Mouse (Mus musculus) kidney, adult 2 months (tissue): ENCODE results near the gene Abhd12b.

Experiments used
- CTCF ChIP-seq: fragments of 200-500 bp; conservative IDR thresholded peaks from 2 replicates; pipeline ENCODE4 v1.5.1; 2011; ENCODE audit warnings: low read depth, mild to moderate bottlenecking, control low read depth, low read length, moderate library complexity, mixed read lengths; ENCODE audit not compliant: insufficient read depth, insufficient read length
- POLR2A ChIP-seq: fragments of 200-500 bp; IDR thresholded peaks from one replicate; pipeline ENCODE4 v1.6.1; 2011; ENCODE audit warnings: low read depth, low read length, control low read depth

DNA sequence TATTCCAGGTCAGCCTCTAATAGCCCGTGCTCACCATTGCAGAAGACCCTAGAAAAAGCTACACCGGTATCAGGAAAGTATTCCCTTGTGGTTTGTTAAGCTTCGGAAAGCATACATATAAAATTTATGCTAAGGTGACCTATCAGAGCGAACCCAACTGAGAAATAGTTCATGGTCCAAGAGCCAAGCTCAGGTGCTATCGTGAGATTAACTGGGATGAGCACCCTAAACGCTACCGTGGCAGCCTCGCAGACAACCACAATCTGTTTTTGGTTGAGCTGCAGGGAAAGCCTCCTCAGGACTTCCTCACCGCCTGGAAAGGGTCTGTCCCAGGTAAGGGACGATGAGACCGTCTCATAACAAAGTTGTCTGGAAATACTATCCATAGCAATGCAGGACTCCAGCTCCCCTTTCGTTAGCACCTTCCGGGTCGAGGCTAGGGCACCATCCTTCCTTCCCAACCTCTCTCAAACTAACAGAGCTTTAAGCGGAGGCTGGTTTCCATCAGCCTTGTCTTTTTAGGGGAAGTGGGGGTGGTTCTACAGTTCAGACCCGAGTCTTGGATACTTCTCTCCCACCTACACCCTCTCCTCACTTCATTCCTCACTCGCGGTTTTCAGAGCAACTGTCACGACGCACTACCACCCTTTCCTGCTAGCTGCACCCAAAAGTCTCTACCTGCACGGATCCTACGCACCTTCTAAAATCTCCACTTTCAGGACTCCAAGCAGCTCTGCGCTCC, 43.4 kb upstream of the Abhd12b start:
- TF ChIP-seq CTCF (no peak), POLR2A (no peak)
